Mouse (Mus musculus) macrophage (primary cell): ENCODE measurements around the gene Serpinf1. TPM values are rescaled to one million over a fixed set of nuclear protein-coding genes. Genes with fewer than 3 reads are reported as not detected.

Source experiments
- H3K27ac ChIP-seq: fragments of 350-480 bp; formaldehyde crosslinking; 2 replicates; pipeline ENCODE4 v1.9.0; 2021
- H3K36me3 ChIP-seq: fragments of 350-480 bp; formaldehyde crosslinking; 2 replicates; pipeline ENCODE4 v1.9.0; 2021; ENCODE audit errors: inconsistent target
- H3K4me3 ChIP-seq: fragments of 350-480 bp; formaldehyde crosslinking; 2 replicates; pipeline ENCODE4 v1.9.0; 2021; ENCODE audit errors: inconsistent target
- H3K79me2 ChIP-seq: fragments of 350-480 bp; formaldehyde crosslinking; 2 replicates; pipeline ENCODE4 v1.9.0; 2021; ENCODE audit errors: inconsistent target
- WGBS: methylation state at CpG from one replicate; pipeline ENCODE4 v1.1.7; 2026; ENCODE audit warnings: inconsistent platforms; ENCODE audit not compliant: missing documents; 5-methylcytosine and 5-hydroxymethylcytosine counted together
- polyA plus RNA-seq: library from polyadenylated mRNA; stranded (reverse); fragments of 250-400 nt; gene quantifications from 3 replicates; pipeline ENCODE4 v1.2.4, GENCODE M21; 2018; ENCODE audit warnings: inconsistent platforms
- total RNA-seq, 78 experiments: library from RNA; depleted of rRNA; stranded (reverse); fragments of 250-400 nt; gene quantifications; 1 replicate in 9 of 78; 2 replicates in 24 of 78; 3 replicates in 43 of 78; 4 replicates in 2 of 78; pipeline ENCODE4 v1.2.4; 2018; ENCODE audit warnings: inconsistent platforms in 56 of 78

The Serpinf1 gene
- 10 to 100 TPM in 1 of 26 experiments, 1 to 10 TPM in 3, under 1 TPM in 3, not detected in 19; 0.40 to 90.9 (median 1.5) TPM for total RNA-seq (2018; cell fraction: chromatin; rRNA removed)
- 1 to 10 TPM in 3 of 26 experiments, under 1 TPM in 20, not detected in 3; 0.15 to 1.2 (median 0.42) TPM for total RNA-seq (2018; cell fraction: cytosol; rRNA removed)
- 10 to 100 TPM in 1 of 26 experiments, 1 to 10 TPM in 3, under 1 TPM in 1, not detected in 21; 0.80 to 16.4 (median 2.2) TPM for total RNA-seq (2018; cell fraction: nucleus; rRNA removed)
- polyA plus RNA-seq = 0.86 to 1.0 TPM in 2 of 3 replicates, not detected in the other

DNA sequence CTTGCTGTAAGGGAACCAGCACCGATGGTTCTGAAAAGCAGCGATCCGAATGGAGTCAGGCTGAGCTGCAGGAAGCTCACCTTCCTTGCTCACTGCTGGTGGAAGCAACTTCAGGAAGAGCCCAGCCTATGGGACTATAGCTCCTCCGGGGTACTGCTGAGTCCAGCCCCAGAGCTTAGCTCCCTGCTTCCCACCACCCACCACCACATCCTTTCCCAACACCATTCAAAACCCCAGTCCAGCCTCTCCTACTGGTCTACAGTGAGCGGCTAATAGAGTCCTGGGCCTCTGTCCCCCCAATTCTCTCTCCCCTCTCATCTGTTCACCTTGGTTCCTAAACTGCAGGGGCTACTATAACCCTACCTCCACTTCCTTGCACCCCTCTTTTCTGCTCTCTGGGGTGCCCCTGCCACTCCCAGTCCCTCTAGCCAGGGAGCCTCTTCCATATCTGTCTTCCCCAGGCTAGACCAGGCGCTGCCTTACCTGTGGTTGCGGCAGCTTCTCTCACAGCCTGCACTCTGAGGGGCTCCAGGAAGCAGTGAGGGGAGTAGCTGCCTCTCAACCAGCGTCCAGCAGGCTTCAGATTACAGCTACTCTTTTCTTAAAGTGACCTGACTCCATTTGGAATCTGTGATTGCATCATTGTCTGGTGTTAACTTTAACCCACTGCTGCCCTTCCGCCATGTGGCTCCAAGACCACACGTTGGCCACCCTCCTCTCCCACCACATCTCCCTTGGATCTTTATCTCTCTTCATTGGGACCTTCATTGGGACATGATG is at the start of gene Serpinf1:
Gene Serpinf1, minus strand, starts transcription at position 689 of the 780 bp plus-strand sequence.
- H3K4me3 ChIP-seq = no peak within 1 kb of the TSS

DNA sequence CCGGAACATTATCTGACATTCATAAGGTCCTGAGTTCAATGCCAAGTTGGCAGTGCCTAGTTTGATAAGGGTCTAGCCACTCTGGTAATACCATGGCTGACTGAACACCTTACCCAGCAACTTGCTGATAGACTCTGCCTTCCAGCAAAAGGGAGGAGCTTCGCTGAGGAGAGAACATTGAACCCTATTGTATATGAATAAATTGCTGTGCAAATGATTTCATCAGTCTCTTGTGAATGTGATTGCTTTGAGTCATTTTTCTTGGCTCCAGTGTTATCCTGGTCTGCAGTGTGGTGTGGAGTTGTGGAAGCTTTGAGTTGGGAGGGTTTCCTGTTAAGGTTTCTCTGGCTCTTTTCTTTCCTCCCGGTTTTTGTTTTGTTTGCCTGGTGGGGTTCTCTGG is 48.2 kb upstream of the Serpinf1 start:
- H3K27ac ChIP-seq = no peak overlapping the region
- H3K4me3 ChIP-seq = no peak overlapping the region
- peaks cover 10% of the 10 kb centered on the region for H3K36me3 ChIP-seq
- no peaks in the 10 kb centered on the region for H3K79me2 ChIP-seq
- 96% methylated on average over 2 of the region's 3 CpGs for WGBS

More for the DNA sequence above, at the start of gene Serpinf1:
- Histone ChIP-seq H3K27ac (no peak within 1 kb of the TSS), H3K79me2 (no peaks in the 10 kb centered on the region), H3K36me3 (no peaks in the 10 kb centered on the region)
- 48% methylated on average over 10 of the region's 10 CpGs for WGBS

DNA sequence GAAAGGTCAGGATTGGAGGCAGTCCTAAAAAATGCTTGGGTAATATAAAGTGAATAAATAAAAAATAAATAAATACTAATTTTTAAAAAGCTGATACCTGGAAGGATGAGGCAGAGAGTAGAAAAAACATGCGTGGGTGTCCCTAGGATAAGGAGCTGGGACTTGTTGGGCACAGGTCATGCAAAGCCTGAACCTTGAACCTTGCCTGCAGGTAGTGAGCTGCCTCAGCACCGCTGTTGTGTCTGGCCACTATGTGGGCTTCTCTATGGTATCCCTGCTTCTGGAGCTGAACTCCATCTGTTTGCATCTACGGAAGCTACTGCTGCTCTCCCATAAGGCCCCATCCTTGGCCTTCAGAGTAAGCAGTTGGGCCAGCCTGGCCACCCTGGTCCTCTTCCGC is 46.8 kb upstream of the Serpinf1 start:
- Histone ChIP-seq H3K27ac (no peak overlapping the region), H3K4me3 (no peak overlapping the region), H3K36me3 (peaks cover 24% of the 10 kb centered on the region), H3K79me2 (peaks cover 13% of the 10 kb centered on the region)
- 98% methylated on average over 4 of the region's 4 CpGs for WGBS

DNA sequence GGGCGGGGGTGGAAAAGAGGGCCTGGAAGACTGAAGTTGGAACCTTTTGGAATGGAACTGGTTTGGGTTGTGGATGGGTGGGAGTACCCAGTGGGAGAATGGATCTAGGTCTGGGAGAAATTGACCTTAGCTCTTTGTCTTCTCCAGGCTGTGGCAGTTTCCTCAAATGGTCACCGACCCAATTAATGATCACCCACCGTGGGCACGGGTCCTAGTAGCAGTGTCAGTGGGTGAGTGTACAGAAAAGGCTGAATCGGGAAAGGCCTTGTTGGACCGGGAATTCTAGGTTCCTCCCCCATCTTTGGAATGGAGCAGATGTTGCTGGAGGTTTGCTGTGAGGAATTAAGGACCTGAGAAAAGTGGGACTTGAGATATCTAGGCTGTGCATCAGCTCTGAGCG is 45.9 kb upstream of the Serpinf1 start:
- WGBS = 53% methylated on average over 7 of the region's 7 CpGs
- H3K79me2 ChIP-seq = peaks cover 22% of the 10 kb centered on the region
- peaks cover 33% of the 10 kb centered on the region for H3K36me3 ChIP-seq
- H3K4me3 ChIP-seq = no peak overlapping the region; the same call in 1 of the 2 replicates
- no peak overlapping the region for H3K27ac ChIP-seq

DNA sequence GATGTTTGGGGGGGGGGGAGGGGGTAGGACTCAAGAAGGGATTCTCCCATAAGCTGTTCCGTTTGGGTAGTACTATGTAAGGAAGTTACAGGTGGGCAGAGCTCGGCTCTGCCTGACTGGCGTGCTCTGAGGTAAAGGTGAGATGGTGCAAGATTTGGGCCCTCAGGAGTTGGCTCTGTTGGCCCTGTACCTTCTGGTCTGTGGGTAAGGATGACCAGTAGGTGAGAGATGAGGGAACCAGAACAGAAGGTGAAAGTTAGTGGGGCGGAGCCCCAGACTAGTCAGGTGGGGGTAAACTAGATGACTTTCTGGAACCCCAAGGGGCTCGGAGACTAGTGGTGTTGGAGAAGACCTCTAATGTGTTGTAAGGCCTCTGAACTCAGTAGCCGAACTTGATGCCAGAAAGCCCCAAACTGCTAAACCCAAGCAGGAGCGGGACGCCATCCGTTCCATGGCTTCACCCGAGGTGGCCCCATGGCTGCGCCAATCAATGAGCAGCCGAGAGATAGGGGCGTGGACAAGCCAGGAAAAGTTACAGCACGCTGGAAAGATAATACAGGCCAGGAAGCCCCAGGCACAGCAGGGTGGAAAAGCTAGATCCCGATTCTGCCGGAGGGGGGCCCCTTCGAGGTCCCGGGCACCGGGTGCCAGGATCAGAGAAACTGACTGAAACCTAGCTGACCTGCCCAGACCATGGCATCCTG is 45.2 kb upstream of the Serpinf1 start:
- H3K36me3 ChIP-seq = peaks cover 35% of the 10 kb centered on the region
- H3K79me2 ChIP-seq = peaks cover 29% of the 10 kb centered on the region
- WGBS = 25% methylated on average over 19 of the region's 19 CpGs
- no peak overlapping the region for H3K27ac ChIP-seq
- peak overlapping the region; percentile 5; the same call in 1 of the 2 replicates for H3K4me3 ChIP-seq

DNA sequence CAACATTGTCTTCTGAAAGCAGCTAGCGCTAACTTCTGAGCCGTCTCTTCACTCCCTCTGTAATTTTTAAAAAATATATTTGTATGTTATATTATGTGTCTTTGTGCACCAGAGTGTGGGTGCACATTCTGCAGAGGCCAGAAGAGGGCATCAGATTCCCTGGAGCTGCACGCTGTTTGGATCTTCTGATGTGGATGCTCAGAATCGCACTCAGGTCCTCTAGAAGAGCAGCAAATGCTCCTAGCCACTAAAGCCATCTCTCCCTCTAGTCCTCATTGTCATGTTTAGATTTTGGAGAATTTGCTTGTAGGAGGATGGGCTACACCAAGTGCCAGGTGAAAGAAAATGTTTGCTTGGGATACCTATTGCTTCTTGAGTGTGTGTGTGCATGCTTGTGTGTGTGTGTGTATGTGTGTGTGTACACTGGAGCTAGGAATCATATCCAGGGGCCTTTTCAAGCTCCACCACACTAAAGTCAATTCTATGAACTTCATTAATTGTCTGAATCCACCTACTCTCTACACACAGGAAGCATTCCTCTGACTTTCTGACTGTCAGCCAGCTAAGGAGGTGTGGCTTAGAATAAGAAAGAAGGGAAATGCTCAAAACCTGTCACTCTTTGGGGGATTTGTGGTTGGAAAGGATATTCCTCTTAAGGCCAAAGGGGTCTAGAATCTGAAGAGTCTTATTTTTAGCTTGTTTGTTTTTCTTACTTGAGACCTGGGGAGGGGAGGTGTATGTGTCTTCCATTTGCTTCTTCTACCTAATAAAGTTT is 44.4 kb upstream of the Serpinf1 start:
- H3K36me3 ChIP-seq = peaks cover 35% of the 10 kb centered on the region
- no peak overlapping the region for H3K4me3 ChIP-seq
- H3K79me2 ChIP-seq = peaks cover 37% of the 10 kb centered on the region
- no peak overlapping the region for H3K27ac ChIP-seq
- WGBS = 98% methylated on average over 4 of the region's 4 CpGs

DNA sequence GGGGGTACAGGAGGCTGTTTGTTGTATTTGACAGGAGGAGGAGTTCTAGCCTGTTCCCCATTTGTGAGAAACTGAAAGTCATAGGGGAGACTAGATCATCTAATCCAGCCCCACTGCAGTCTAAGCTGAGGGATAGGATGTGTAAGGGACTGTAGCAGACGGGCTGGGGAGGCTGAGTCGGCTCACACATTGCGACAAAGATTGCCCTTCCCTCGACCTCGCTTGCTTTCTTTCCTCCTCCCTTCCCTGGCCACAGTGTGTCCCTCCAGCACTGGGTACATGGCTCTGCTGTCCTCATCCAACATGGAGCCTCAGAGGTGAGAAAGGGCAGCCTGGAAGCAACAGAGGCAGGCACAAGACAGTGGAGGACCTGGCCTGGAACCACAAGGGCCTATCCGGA is 42.5 kb upstream of the Serpinf1 start:
- WGBS = 68% methylated on average over 6 of the region's 6 CpGs
- Histone ChIP-seq H3K27ac (no peak overlapping the region), H3K4me3 (no peak overlapping the region), H3K36me3 (peaks cover 35% of the 10 kb centered on the region), H3K79me2 (peaks cover 42% of the 10 kb centered on the region)

DNA sequence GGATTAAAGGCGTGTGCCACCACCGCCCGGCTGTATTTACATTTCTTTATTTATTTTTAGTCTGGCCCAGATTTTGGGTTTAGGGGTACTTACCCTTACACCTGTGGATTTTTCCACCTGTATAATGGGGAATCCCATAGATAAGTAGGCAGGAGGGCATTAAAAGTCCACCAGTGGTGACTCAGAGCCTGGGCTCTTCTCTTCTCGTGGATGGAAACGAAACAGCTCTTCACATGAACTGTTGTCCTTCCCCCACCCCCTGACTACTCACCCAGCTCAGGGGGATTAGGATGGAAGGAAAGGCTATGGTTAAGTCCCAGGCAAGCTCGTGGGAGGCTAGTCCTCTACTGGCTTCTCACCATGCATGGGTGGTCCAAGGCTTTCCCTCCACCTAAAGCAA is 41.9 kb upstream of the Serpinf1 start:
- Histone ChIP-seq H3K27ac (no peak overlapping the region), H3K79me2 (peaks cover 42% of the 10 kb centered on the region), H3K4me3 (no peak overlapping the region), H3K36me3 (peaks cover 35% of the 10 kb centered on the region)
- WGBS = 91% methylated on average over 4 of the region's 6 CpGs

DNA sequence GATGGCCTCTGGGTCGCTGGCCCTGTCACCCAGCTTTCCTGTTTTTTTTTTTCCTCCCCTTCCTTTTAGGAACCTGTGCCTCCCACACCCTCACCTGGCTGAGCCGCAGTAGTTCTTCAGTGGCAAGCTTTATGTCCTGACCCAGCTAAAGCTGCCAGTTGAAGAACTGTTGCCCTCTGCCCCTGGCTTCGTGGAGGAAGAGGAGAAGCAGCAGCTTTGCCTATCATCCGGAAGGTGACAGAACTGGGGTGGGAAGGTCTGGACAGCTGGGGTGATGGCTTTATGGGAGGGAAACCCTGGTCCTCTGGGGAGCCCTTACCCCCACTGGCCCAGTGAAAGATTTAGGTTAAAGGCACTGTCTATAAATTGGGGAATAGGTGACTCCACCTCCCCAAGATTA is 41.1 kb upstream of the Serpinf1 start:
- peaks cover 35% of the 10 kb centered on the region for H3K36me3 ChIP-seq
- 90% methylated on average over 4 of the region's 4 CpGs for WGBS
- H3K79me2 ChIP-seq = peaks cover 42% of the 10 kb centered on the region
- peak overlapping the region; percentile 100; the same call in 1 of the 2 replicates for H3K4me3 ChIP-seq
- 0 out of 2 replicates have a peak overlapping the region, but pooled peaks have one; percentile 96 for H3K27ac ChIP-seq

DNA sequence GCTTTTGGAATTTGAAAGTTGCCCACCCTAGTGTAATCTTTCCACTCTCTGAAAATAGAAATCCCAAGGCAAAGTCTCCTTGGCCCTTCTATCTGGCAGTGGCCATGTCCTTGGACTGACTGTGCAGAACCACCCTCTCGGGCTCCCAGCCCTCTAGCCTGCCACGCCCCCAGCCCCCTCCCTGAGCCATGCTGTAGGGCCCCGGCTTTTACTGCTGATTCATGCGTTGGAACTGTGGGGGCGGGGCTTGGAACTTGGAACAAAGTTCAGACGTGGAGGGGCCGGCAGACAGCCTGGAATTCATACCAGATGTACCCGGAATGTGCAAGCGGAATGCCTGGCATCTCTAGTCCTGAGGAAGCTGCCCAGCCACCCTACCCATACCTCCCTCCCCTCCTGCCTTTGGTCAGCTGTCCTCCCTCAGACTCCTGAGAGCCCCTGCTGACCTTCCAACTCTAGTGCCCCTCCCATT is 40.4 kb upstream of the Serpinf1 start:
- peaks cover 35% of the 10 kb centered on the region for H3K36me3 ChIP-seq
- peak overlapping the region; percentile 100 for H3K4me3 ChIP-seq
- peak overlapping the region; percentile 96 for H3K27ac ChIP-seq
- H3K79me2 ChIP-seq = peaks cover 42% of the 10 kb centered on the region
- 15% methylated on average over 9 of the region's 9 CpGs for WGBS

DNA sequence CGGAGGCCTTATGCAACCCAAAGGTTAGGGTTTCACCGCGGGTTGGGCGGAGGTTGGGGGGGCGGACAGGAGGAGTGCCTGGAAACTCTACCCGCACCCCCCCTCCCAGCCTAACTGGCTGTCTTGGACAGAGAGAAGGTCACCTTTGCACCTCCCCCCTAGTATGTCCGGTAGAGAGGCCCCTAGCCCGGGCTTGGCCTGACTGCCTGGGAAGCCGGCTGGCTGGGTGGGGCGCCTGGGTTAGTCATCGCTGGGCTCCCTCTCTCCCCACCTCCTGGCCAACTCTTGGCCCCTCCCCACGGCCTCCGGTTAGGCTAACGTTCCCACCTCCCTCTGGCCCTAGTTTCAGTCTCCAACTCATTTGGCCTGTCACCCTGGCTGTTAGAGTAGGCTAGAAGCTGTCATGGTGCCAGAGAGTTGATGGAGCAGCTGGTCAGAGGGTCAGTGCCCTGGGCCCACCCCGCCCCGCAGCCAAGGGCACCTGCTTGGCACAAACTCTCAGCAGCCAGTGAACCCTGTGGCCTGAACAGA is 39.8 kb upstream of the Serpinf1 start:
- Histone ChIP-seq H3K79me2 (peaks cover 42% of the 10 kb centered on the region), H3K27ac (peak overlapping the region; percentile 96), H3K36me3 (peaks cover 35% of the 10 kb centered on the region), H3K4me3 (peak overlapping the region; percentile 100)
- 6% methylated on average over 14 of the region's 16 CpGs for WGBS

DNA sequence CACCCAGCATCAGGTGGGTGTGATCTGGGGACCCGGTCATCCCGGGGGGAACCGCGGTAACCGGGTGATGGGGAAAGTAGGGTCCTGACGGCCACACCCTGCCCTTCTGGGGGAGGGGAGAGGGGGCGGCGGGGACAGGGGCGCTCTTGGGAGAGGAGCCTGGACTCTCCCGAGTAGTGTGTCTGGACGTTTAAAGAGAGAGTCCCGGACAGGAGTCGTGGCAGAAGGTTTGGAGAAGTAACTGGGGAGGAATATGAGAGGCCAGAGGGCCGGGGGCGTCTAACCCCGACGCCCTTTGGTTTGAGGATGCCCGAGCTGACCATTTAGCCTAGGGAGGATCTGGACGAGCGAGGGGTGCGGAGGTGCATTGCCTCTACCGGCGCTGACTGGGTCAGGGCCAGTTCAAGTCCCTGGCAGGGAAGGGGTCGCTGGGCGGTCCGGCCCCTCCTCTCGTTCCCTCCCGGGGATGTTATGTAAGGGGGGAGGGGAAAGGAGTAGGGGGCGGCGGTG is 39.3 kb upstream of the Serpinf1 start:
- 0% methylated on average over 22 of the region's 30 CpGs for WGBS
- Histone ChIP-seq H3K27ac (peak overlapping the region; percentile 96), H3K4me3 (peak overlapping the region; percentile 100), H3K36me3 (peaks cover 35% of the 10 kb centered on the region), H3K79me2 (peaks cover 42% of the 10 kb centered on the region)

DNA sequence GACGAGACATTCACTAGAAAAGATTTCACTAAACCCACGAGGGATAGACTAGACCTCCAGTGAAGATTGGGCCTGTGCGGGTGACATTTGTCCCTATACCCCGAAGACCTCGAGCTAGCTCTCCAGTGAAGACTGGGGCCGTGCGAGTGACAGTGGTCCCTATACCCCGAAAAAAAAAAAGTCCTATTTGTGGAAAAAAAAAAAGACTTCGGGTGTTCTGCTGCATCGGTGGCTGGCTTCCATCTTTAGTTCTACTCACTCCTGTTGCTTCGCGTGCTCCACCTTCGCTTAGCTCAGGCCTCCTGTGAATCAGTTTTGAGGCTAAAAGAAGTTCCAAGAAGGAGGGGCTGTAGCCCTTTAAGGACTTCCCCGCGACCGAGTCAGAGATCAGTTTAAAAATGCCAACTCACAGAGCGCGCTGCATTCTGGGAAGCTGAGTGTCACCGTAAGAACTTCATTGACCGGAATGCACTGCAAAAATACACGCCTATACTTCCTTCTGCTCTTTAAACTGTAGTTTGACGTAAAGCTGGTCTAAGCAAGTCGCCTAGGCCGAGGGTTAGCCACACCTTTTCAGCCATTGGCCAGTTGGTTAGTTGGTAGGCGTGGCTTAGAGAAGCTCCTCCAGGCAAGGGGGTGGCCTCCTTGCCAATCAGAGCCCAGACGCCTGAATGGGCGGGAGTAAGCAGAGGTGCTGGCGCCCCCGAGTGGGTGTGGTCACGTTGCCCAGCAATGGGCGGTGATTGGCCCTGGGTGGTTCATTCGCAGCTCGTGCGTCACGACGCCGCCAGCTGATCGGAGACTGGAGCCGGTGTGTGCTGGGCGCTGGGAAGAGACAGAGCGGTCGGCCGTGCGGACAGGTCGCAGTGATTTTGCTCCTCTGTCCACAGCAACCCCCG is 38.6 kb upstream of the Serpinf1 start, which contains the start of gene Tlcd2:
Gene Tlcd2, plus strand, starts transcription at position 872 of the 899 bp plus-strand sequence.
- Histone ChIP-seq H3K79me2 (peaks cover 42% of the 10 kb centered on the region), H3K27ac (peak within 1 kb of the TSS; percentile 100), H3K4me3 (peak within 1 kb of the TSS; percentile 100), H3K36me3 (peaks cover 29% of the 10 kb centered on the region)
- WGBS = 1% methylated on average over 45 of the region's 46 CpGs
